Mouse (Mus musculus) stomach, postnatal 0 days (tissue): ENCODE results near the gene Sh2d7. TPM values are rescaled to one million over a fixed set of nuclear protein-coding genes. Genes with fewer than 3 reads are reported as not detected.
A peak's percentile ranks its signal among the peaks of the same experiment; 100 is the strongest.

Experiments used
- ATAC-seq: fragments of 200-750 bp; cut with Nextera tagmentation; 2 replicates; pipeline ENCODE4 v1.8.0; 2017; ENCODE audit not compliant: low FRiP score, low TSS enrichment
- DNase-seq: peaks from one replicate; pipeline ENCODE4 v3.0.0-alpha.2; 2016; ENCODE audit warnings: low spot score
- H3K27ac ChIP-seq: fragments of 300-500 bp; sonication (generic); replicated peaks from 2 replicates; pipeline ENCODE4 v1.5.1; 2014; ENCODE audit warnings: mild to moderate bottlenecking, control low read depth
- H3K27me3 ChIP-seq: fragments of 300-500 bp; sonication (generic); 2 replicates; pipeline ENCODE4 v1.6.1; 2014; ENCODE audit warnings: low read length; ENCODE audit not compliant: control insufficient read depth, insufficient read depth
- H3K36me3 ChIP-seq: fragments of 300-500 bp; sonication (generic); 2 replicates; pipeline ENCODE4 v1.6.1; 2014; ENCODE audit warnings: low read length, mixed read lengths; ENCODE audit not compliant: control insufficient read depth, insufficient read depth
- H3K4me1 ChIP-seq: fragments of 300-500 bp; sonication (generic); replicated peaks from 2 replicates; pipeline ENCODE4 v1.6.1; 2014; ENCODE audit warnings: antibody characterized with exemption; ENCODE audit not compliant: control insufficient read depth, insufficient read depth
- H3K4me2 ChIP-seq: fragments of 300-500 bp; sonication (generic); replicated peaks from 2 replicates; pipeline ENCODE4 v1.6.1; 2014; ENCODE audit warnings: low read depth, mild to moderate bottlenecking, control low read depth, moderate library complexity
- H3K4me3 ChIP-seq: fragments of 300-500 bp; sonication (generic); 2 replicates; pipeline ENCODE4 v1.5.1; 2014; ENCODE audit warnings: low read depth, low read length, control low read depth
- H3K9ac ChIP-seq: fragments of 300-500 bp; sonication (generic); 2 replicates; pipeline ENCODE4 v1.6.1; 2014; ENCODE audit warnings: mild to moderate bottlenecking, low read length, control low read depth, mixed read lengths
- H3K9me3 ChIP-seq: fragments of 300-500 bp; sonication (generic); 2 replicates; pipeline ENCODE4 v1.6.1; 2016; ENCODE audit warnings: low read length; ENCODE audit not compliant: control insufficient read depth
- CTCF ChIP-seq: IDR thresholded peaks from 2 replicates; pipeline ENCODE4 v1.5.1; 2016; ENCODE audit warnings: antibody characterized with exemption, low read depth, mild to moderate bottlenecking, moderate library complexity
- EP300 ChIP-seq: optimal IDR thresholded peaks from 2 replicates; pipeline ENCODE3; 2016; ENCODE audit warnings: antibody characterized with exemption
- WGBS: fragments of 180-500 bp; shearing (Covaris S2); extraction: QIAGEN DNeasy Blood & Tissue Kit; methylation state at CpG from one replicate; pipeline ENCODE4 v1.1.7; 2014; 5-methylcytosine and 5-hydroxymethylcytosine counted together
- polyA plus RNA-seq: library from polyadenylated mRNA; unstranded; fragments of >200 nt; fragmentation: Nextera tagmentation; extraction: Ambion mirVana; gene quantifications from 2 replicates; pipeline ENCODE4 v1.2.1, GENCODE M21; 2015

Sh2d7 gene
- polyA plus RNA-seq, 1 experiment from 2014 or later, result 0.04 TPM

GRCm38 (mm10) chr9:54527694-54528093 is 11.1 kb upstream of the Sh2d7 start:
- Histone ChIP-seq H3K9ac (no peak overlapping the region), H3K27me3 (no peaks in the 10 kb centered on the region), H3K4me1 (no peaks in the 10 kb centered on the region), H3K9me3 (no peaks in the 10 kb centered on the region), H3K36me3 (no peaks in the 10 kb centered on the region), H3K4me3 (no peak overlapping the region), H3K4me2 (no peak overlapping the region), H3K27ac (no peak overlapping the region)
- TF ChIP-seq CTCF, result peak; percentile 35; the same call in 1 of the 2 replicates
- no peak for TF ChIP-seq EP300
- WGBS, result 69% methylated on average over 7 of the region's 7 CpGs
- DNase-seq, result no peak
- no peak for ATAC-seq

- no peak overlapping the region for H3K27ac ChIP-seq
- no peaks in the 10 kb centered on the region for H3K36me3 ChIP-seq
- DNase-seq (no peak), ATAC-seq (no peak)
- TF ChIP-seq EP300 (no peak), CTCF (no peak)
- H3K4me2 ChIP-seq, result no peak overlapping the region
- H3K9ac ChIP-seq, result no peak overlapping the region
- H3K4me3 ChIP-seq, result no peak overlapping the region
- H3K27me3 ChIP-seq, result no peaks in the 10 kb centered on the region
- H3K4me1 ChIP-seq, result no peaks in the 10 kb centered on the region
- WGBS, result 72% methylated on average over 2 of the region's 2 CpGs
- no peaks in the 10 kb centered on the region for H3K9me3 ChIP-seq
These were observed 8.8 kb upstream of the Sh2d7 start for GRCm38 (mm10) chr9:54529950-54530349.

GRCm38 (mm10) chr9:54530836-54531235 is 7.9 kb upstream of the Sh2d7 start:
- H3K36me3 ChIP-seq, result no peaks in the 10 kb centered on the region
- no peak overlapping the region for H3K9ac ChIP-seq
- no peak for TF ChIP-seq CTCF
- TF ChIP-seq EP300, result no peak
- ATAC-seq, result no peak
- H3K9me3 ChIP-seq, result no peaks in the 10 kb centered on the region
- H3K4me2 ChIP-seq, result no peak overlapping the region
- no peaks in the 10 kb centered on the region for H3K4me1 ChIP-seq
- WGBS, result 85% methylated on average over 6 of the region's 6 CpGs
- H3K4me3 ChIP-seq, result no peak overlapping the region
- H3K27me3 ChIP-seq, result no peaks in the 10 kb centered on the region
- H3K27ac ChIP-seq, result no peak overlapping the region
- no peak for DNase-seq

- no peak overlapping the region for H3K27ac ChIP-seq
- no peaks in the 10 kb centered on the region for H3K27me3 ChIP-seq
- no peak for ATAC-seq
- H3K4me3 ChIP-seq, result no peak overlapping the region
- no peak for DNase-seq
- H3K9me3 ChIP-seq, result no peaks in the 10 kb centered on the region
- no peak for TF ChIP-seq CTCF
- no peak overlapping the region for H3K4me2 ChIP-seq
- no peaks in the 10 kb centered on the region for H3K36me3 ChIP-seq
- H3K9ac ChIP-seq, result no peak overlapping the region
- no peaks in the 10 kb centered on the region for H3K4me1 ChIP-seq
These were observed 7.4 kb upstream of the Sh2d7 start for GRCm38 (mm10) chr9:54531421-54531820.

GRCm38 (mm10) chr9:54532926-54533325 is 5.9 kb upstream of the Sh2d7 start:
- WGBS, result 83% methylated on average over 2 of the region's 2 CpGs
- no peak overlapping the region for H3K4me3 ChIP-seq
- DNase-seq (no peak), ATAC-seq (no peak)
- H3K4me2 ChIP-seq, result no peak overlapping the region
- no peak for TF ChIP-seq CTCF
- TF ChIP-seq EP300, result no peak
- no peaks in the 10 kb centered on the region for H3K27me3 ChIP-seq
- no peaks in the 10 kb centered on the region for H3K36me3 ChIP-seq
- H3K27ac ChIP-seq, result no peak overlapping the region
- H3K9me3 ChIP-seq, result no peaks in the 10 kb centered on the region
- H3K9ac ChIP-seq, result no peak overlapping the region
- no peaks in the 10 kb centered on the region for H3K4me1 ChIP-seq

- Histone ChIP-seq H3K9me3 (no peaks in the 10 kb centered on the region), H3K4me1 (no peaks in the 10 kb centered on the region), H3K4me2 (no peak overlapping the region), H3K27ac (no peak overlapping the region), H3K9ac (no peak overlapping the region), H3K36me3 (no peaks in the 10 kb centered on the region), H3K27me3 (no peaks in the 10 kb centered on the region), H3K4me3 (no peak overlapping the region)
- 72% methylated on average over 5 of the region's 5 CpGs for WGBS
- ATAC-seq (no peak), DNase-seq (no peak)
- TF ChIP-seq EP300 (no peak), CTCF (no peak)
These were observed 4.8 kb upstream of the Sh2d7 start for GRCm38 (mm10) chr9:54533975-54534374.
